Mouse (Mus musculus): ENCODE data around the gene Zfp248. TPM values are rescaled to one million over a fixed set of nuclear protein-coding genes. Genes with fewer than 3 reads are reported as not detected.

Zfp248 gene
- polyA plus RNA-seq, 1 experiment from 2014 or later, result 12.1 TPM

Small RNA genes lying within 50 kb of the gene (microRNA-seq; reads per million reads assigned to microRNA genes)
- gene Gm25953, result not detected

Other genes starting within 250 kb of the Zfp248 start
- 35.7 and 40.8 TPM in 2 replicates for gene Bms1, start 36.1 kb downstream of the Zfp248 start, polyA plus RNA-seq (2015; fragmentation: Nextera tagmentation; extraction: Ambion mirVana)
- gene Zfp9, start 23.8 kb upstream of the Zfp248 start, polyA plus RNA-seq (2015; fragmentation: Nextera tagmentation; extraction: Ambion mirVana), result 14.3 and 15.6 TPM in 2 replicates
- 16.9 and 17.5 TPM in 2 replicates for gene Ankrd26, start 106.7 kb upstream of the Zfp248 start, polyA plus RNA-seq (2015; fragmentation: Nextera tagmentation; extraction: Ambion mirVana)

All from embryonic facial prominence, embryonic 13.5 days (tissue).